Mouse (Mus musculus) olfactory bulb, adult 2 months (tissue): ENCODE measurements at regions not wholly inside any gene's neighbourhood (a gene's known extent, or its start where the extent isn't known, plus 50 kb on each side); places are given as distances from the start of the nearest gene placed in this dataset.

Source experiments
- CTCF ChIP-seq: fragments of 200-500 bp; IDR thresholded peaks from 2 replicates; pipeline ENCODE4 v1.5.1; 2012; ENCODE audit warnings: low read depth, mild to moderate bottlenecking, low read length, moderate library complexity; ENCODE audit not compliant: insufficient read depth
- POLR2A ChIP-seq: fragments of 200-500 bp; IDR thresholded peaks from 2 replicates; pipeline ENCODE4 v1.6.1; 2012; ENCODE audit warnings: mild to moderate bottlenecking, low read depth, low read length, moderate library complexity; ENCODE audit not compliant: insufficient read depth

GRCm38 (mm10) chr10:67401409-67401808, 116.3 kb upstream of the Nrbf2 start:
- TF ChIP-seq POLR2A, result no peak
- TF ChIP-seq CTCF, result no peak
